Mouse (Mus musculus): ENCODE measurements at regions not wholly inside any gene's neighbourhood (a gene's known extent, or its start where the extent isn't known, plus 50 kb on each side); places are given as distances from the start of the nearest gene placed in this dataset.

GRCm38 (mm10) chr6:118285246-118285645, 87.7 kb upstream of the Ret start:
- ChIA-PET CTCF (interaction anchor here (0.7 kb wide), 1 partner anchor 9 kb away, joined by 3 read pairs; no protein-coding TSS in a partner anchor), POLR2A (interaction anchor here (0.5 kb wide), 1 partner anchor 399 kb away, joined by 6 read pairs; no protein-coding TSS in a partner anchor)
- peaks cover 17% of the 10 kb centered on the region for H3K27me3 ChIP-seq
- in situ Hi-C loops (cut with MboI; ENCODE audit: low pct_unique_long_range_greater_than_20kb) = no loop called here
- TF ChIP-seq CTCF (IDR thresholded peaks at IDR 0.05) = no peak
- ATAC-seq = no peak
- DNase-seq (ENCODE audit: low read depth, low spot score) = no peak

- TF ChIP-seq CTCF (IDR thresholded peaks at IDR 0.05) = no peak
- ATAC-seq = no peak
Measured at GRCm38 (mm10) chr6:118283949-118284568, 86.5 kb upstream of the Ret start.

GRCm38 (mm10) chr6:118263951-118264350, 66.4 kb upstream of the Ret start:
- ChIA-PET CTCF (no interaction called here), POLR2A (no interaction called here)
- no peak for TF ChIP-seq CTCF (IDR thresholded peaks at IDR 0.05)
- H3K27me3 ChIP-seq = peaks cover 21% of the 10 kb centered on the region
- DNase-seq (ENCODE audit: low read depth, low spot score) = no peak
- in situ Hi-C loops (cut with MboI; ENCODE audit: low pct_unique_long_range_greater_than_20kb) = no loop called here
- ATAC-seq = no peak

More at GRCm38 (mm10) chr6:118283949-118284568, 86.5 kb upstream of the Ret start:
- in situ Hi-C loops (cut with MboI; ENCODE audit: low pct_unique_long_range_greater_than_20kb) = no loop called here
- ChIA-PET POLR2A (interaction anchor here (0.8 kb wide), 1 partner anchor 34 kb away, joined by 3 read pairs; no protein-coding TSS in a partner anchor), CTCF (no interaction called here)
- no peak for DNase-seq (ENCODE audit: low read depth, low spot score)
- H3K27me3 ChIP-seq = peaks cover 18% of the 10 kb centered on the region

- ChIA-PET CTCF (no interaction called here), POLR2A (interaction anchor here (0.7 kb wide), 1 partner anchor 10 kb away, joined by 3 read pairs; no protein-coding TSS in a partner anchor)
- peaks cover 18% of the 10 kb centered on the region for H3K27me3 ChIP-seq
- DNase-seq (ENCODE audit: low read depth, low spot score) = no peak
- ATAC-seq = no peak
- TF ChIP-seq CTCF (IDR thresholded peaks at IDR 0.05) = no peak
- in situ Hi-C loops (cut with MboI; ENCODE audit: low pct_unique_long_range_greater_than_20kb) = no loop called here
Measured at GRCm38 (mm10) chr6:118259881-118260280, 62.4 kb upstream of the Ret start.

- CTCF ChIA-PET = no interaction called here
- in situ Hi-C loops (cut with MboI; ENCODE audit: low pct_unique_long_range_greater_than_20kb) = no loop called here
Measured at GRCm38 (mm10) chr6:118254871-118255270, 57.4 kb upstream of the Ret start.

GRCm38 (mm10) chr6:118252711-118253110, 55.2 kb upstream of the Ret start:
- H3K27me3 ChIP-seq = peaks cover 15% of the 10 kb centered on the region
- TF ChIP-seq CTCF (IDR thresholded peaks at IDR 0.05) = no peak
- in situ Hi-C loops (cut with MboI; ENCODE audit: low pct_unique_long_range_greater_than_20kb) = no loop called here
- DNase-seq (ENCODE audit: low read depth, low spot score) (no peak), ATAC-seq (no peak)
- POLR2A ChIA-PET = interaction anchor here (0.6 kb wide), 1 partner anchor 35 kb away, joined by 10 read pairs; no protein-coding TSS in a partner anchor
- CTCF ChIA-PET = interaction anchor here (1.6 kb wide), 1 partner anchor 13 kb away, joined by 3 read pairs; no protein-coding TSS in a partner anchor

More at GRCm38 (mm10) chr6:118254871-118255270, 57.4 kb upstream of the Ret start:
- DNase-seq (ENCODE audit: low read depth, low spot score) (no peak), ATAC-seq (no peak)
- POLR2A ChIA-PET = no interaction called here
- peaks cover 17% of the 10 kb centered on the region for H3K27me3 ChIP-seq
- TF ChIP-seq CTCF (IDR thresholded peaks at IDR 0.05) = no peak

GRCm38 (mm10) chr6:118251131-118251530, 53.6 kb upstream of the Ret start:
- CTCF ChIA-PET = no interaction called here
- POLR2A ChIA-PET = no interaction called here

GRCm38 (mm10) chr6:118250006-118250405, 52.5 kb upstream of the Ret start:
- CTCF ChIA-PET = no interaction called here
- in situ Hi-C loops (cut with MboI; ENCODE audit: low pct_unique_long_range_greater_than_20kb) = no loop called here
- POLR2A ChIA-PET = interaction anchor here (1.0 kb wide), 1 partner anchor 34 kb away, joined by 3 read pairs; no protein-coding TSS in a partner anchor
- H3K27me3 ChIP-seq = peaks cover 19% of the 10 kb centered on the region
- no peak for ATAC-seq
- no peak for TF ChIP-seq CTCF (IDR thresholded peaks at IDR 0.05)
- no peak for DNase-seq (ENCODE audit: low read depth, low spot score)

More at GRCm38 (mm10) chr6:118251131-118251530, 53.6 kb upstream of the Ret start:
- ATAC-seq (no peak), DNase-seq (ENCODE audit: low read depth, low spot score) (no peak)
- in situ Hi-C loops (cut with MboI; ENCODE audit: low pct_unique_long_range_greater_than_20kb) = no loop called here
- H3K27me3 ChIP-seq = peaks cover 15% of the 10 kb centered on the region
- no peak for TF ChIP-seq CTCF (IDR thresholded peaks at IDR 0.05)
